Mouse (Mus musculus): Measurements from ENCODE around the gene Aurkb.

The Aurkb gene

GRCm38 (mm10) chr11:69098039-69098761 lies 52.8 kb downstream of the Aurkb start:
- no peak for DNase-seq (ENCODE audit: low spot score in 2 of 2)

GRCm38 (mm10) chr11:69098762-69099091 lies 53.3 kb downstream of the Aurkb start:
- DNase-seq (ENCODE audit: low spot score in 2 of 2) = peak; percentile 87 to 95

- no peak for DNase-seq (ENCODE audit: low spot score in 2 of 2)
These were observed 53.9 kb downstream of the Aurkb start for GRCm38 (mm10) chr11:69099177-69099914.

GRCm38 (mm10) chr11:69099915-69100345 lies 54.5 kb downstream of the Aurkb start:
- peak; percentile 72 to 88 for DNase-seq (ENCODE audit: low spot score in 2 of 2)

- DNase-seq (ENCODE audit: low spot score in 2 of 2) = no peak
These were observed 55.4 kb downstream of the Aurkb start for GRCm38 (mm10) chr11:69100639-69101360.

All from frontal cortex, postnatal 25 days (tissue).